Mouse (Mus musculus) heart, adult 18-20 months (tissue): Measurements from ENCODE around the gene Gm20403. TPM values are rescaled to one million over a fixed set of nuclear protein-coding genes. Genes with fewer than 3 reads are reported as not detected.

Source experiments
- total RNA-seq, 2 experiments: library from RNA; stranded (reverse); gene quantifications; 2 replicates each; pipeline ENCODE4 v1.2.3; 2021

Gm20403 gene
- total RNA-seq, 2 experiments from 2014 or later = not detected

Other genes with a start within 250 kb of the Gm20403 start
- 10 to 100 TPM; 32.2 to 32.6 TPM for gene Snx6, start 190.8 kb downstream of the Gm20403 start, total RNA-seq
- gene Cfl2, start 123.7 kb downstream of the Gm20403 start, total RNA-seq = 100 to 1,000 TPM; 393 to 400 TPM
- 10 to 100 TPM in 1 of 2 experiments, 1 to 10 TPM in 1; 5.8 to 10.2 TPM for gene Baz1a, start 27.8 kb upstream of the Gm20403 start, total RNA-seq
- 10 to 100 TPM in 1 of 2 experiments, 1 to 10 TPM in 1; 7.8 to 10.4 TPM for gene 2700097O09Rik, start 93.6 kb upstream of the Gm20403 start, total RNA-seq
- 100 to 1,000 TPM in 1 of 2 experiments, 10 to 100 TPM in 1; 90.2 to 109 TPM for gene Srp54a, start 93.7 kb upstream of the Gm20403 start, total RNA-seq
- 10 to 100 TPM; 11.9 to 13.4 TPM for gene Fam177a, start 137.9 kb upstream of the Gm20403 start, total RNA-seq
- gene Srp54b, start 168.6 kb upstream of the Gm20403 start, total RNA-seq = 10 to 100 TPM; 37.7 to 43.7 TPM
- under 1 TPM in 1 of 2 experiments, not detected in 1; 0.80 TPM for gene 1700047I17Rik2, start 213.1 kb upstream of the Gm20403 start, total RNA-seq
- 10 to 100 TPM; 27.7 to 29.8 TPM for gene Srp54c, start 243.6 kb upstream of the Gm20403 start, total RNA-seq